Mouse (Mus musculus) mouse embryonic stem cell (cell line): Measurements from ENCODE around the gene Neurl1a.

Source experiments
- in situ Hi-C, 2 experiments: fragments of 300-500 bp; cut with MboI; formaldehyde crosslinking; loops; 1 replicate in 1 of 2; 3 replicates in 1 of 2; pipeline ENCODE4 v1.14.3; 2019 to 2020; ENCODE audit warnings: low sequenced_read_pairs in 2 of 2, low pct_unique_long_range_greater_than_20kb in 1 of 2, mixed read lengths in 1 of 2; ENCODE audit not compliant: unreplicated experiment in 1 of 2

Gene Neurl1a

DNA sequence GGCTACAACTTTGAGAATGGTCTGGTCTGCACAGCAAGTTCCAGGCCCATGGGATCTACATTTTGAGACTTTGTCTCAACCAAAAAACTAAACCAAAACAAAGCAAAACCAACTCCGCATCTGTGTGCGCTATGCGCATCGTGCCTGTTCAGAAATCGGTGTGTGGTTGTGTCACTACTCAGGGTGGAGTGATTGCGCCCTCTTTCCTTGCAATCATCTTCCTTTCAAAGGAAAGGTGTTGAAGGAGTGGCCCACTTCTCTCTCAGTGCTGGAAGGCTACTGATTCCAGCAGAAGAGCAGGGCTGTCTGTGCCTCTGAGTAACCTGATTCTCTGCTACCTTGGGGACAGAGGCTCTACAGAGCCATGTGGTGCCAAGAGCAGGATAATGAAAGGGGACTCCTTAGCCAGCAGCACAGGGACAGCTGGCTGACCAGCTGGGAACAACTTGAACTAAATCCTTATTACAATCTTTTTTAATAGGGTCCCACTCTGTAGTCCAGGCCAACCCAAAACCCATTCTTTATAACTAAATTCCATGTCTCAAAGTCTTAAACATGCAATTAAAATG is 15.4 kb upstream of the Neurl1a start:
- in situ Hi-C loops: loop anchor here (10.0 kb wide), 2 partner anchors 48 to 288 kb away; no protein-coding TSS in a partner anchor

- in situ Hi-C loops: loop anchor here (5.0 to 10.0 kb wide), 3 partner anchors 39 to 292 kb away; no protein-coding TSS in a partner anchor
Measured at GRCm38 (mm10) chr19:47166758-47167157, 11.9 kb upstream of the Neurl1a start.

GRCm38 (mm10) chr19:47167617-47168214 is 10.9 kb upstream of the Neurl1a start:
- in situ Hi-C loops: loop anchor here (5.0 to 10.0 kb wide), 3 partner anchors 40 to 293 kb away; no protein-coding TSS in a partner anchor

GRCm38 (mm10) chr19:47168223-47168622 is 10.4 kb upstream of the Neurl1a start:
- in situ Hi-C loops: loop anchor here (5.0 to 10.0 kb wide), 3 partner anchors 41 to 293 kb away; no protein-coding TSS in a partner anchor

GRCm38 (mm10) chr19:47168793-47169412 is 9.7 kb upstream of the Neurl1a start:
- in situ Hi-C loops: loop anchor here (5.0 to 10.0 kb wide), 3 partner anchors 42 to 294 kb away; no protein-coding TSS in a partner anchor

DNA sequence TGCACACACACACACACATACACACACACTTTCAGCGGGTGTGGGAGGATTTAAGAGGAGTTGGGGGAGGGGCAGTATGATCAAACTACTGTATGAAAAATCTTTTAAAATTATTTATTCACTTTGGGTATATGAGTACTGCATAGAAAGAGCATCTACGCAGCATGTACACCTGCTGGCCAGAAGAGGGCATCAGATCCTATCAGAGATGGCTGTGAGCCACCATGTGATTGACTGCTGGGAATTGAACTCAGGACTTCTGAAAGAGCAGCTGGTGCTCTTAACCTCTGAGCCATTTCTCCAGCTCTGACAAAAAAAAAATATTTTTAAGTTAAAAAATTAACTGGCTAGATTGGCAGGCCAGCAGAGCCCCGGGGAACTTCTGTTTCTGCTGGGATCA is 4.1 kb upstream of the Neurl1a start:
- in situ Hi-C loops: loop anchor here in 1 of 2 experiments (10.0 kb wide), 1 partner anchor 160 kb away; no protein-coding TSS in a partner anchor

- in situ Hi-C loops: loop anchor here in 1 of 2 experiments (10.0 kb wide), 1 partner anchor 159 kb away; no protein-coding TSS in a partner anchor
Measured at GRCm38 (mm10) chr19:47175472-47175871, 3.1 kb upstream of the Neurl1a start.

DNA sequence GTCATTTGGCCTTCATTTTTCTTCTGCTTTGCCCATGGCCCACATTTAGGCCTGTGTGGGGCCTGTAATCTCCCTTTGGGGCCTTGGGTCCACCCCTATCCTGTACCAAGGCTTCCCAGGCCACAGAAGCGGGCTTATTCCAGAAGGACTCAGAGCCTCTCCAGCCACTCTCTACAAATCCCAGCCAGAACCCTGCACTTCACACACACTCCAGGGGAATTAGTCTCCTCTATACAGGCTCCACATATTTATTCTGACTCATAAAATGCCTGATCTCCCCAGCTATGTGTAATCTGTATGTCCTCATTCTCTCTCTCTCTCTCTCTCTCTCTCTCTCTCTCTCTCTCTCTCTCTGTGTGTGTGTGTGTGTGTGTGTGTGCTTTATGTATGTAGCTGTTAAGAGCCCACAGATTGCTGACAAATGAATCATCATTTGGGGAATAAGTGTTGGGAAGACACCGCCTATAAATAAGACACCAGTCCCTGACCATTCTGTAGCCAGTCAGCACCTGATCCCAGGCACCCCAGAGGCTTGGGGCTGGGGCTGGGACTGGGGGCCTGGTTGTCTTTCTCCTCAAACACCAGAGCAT is 1.6 kb upstream of the Neurl1a start:
- in situ Hi-C loops: loop anchor here in 1 of 2 experiments (10.0 kb wide), 1 partner anchor 158 kb away; no protein-coding TSS in a partner anchor

DNA sequence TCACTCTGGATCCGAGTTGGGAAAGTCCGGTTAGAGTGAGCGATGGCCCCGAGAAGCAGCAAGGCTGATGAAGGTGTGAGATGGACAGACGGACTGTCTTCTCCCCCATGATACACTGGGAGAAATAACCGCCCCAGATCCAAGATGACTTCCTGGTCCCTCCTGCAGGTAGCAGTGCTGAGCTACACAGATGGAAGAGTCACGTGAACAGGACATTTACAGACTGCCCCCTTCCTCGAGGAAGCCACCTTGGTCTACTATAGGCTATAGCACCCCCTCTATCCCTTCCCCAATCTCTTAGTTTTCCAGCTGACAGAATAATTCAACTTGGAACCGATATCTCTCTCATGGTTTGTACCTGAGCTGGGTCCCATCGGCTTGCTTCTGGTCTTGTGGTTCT is 619 bp upstream of the Neurl1a start:
- in situ Hi-C loops: loop anchor here in 1 of 2 experiments (10.0 kb wide), 1 partner anchor 157 kb away; no protein-coding TSS in a partner anchor

GRCm38 (mm10) chr19:47179272-47179809 is 721 bp downstream of the Neurl1a start:
- in situ Hi-C loops: loop anchor here in 1 of 2 experiments (10.0 kb wide), 1 partner anchor 155 kb away; no protein-coding TSS in a partner anchor

GRCm38 (mm10) chr19:47180011-47180410 is 1.4 kb downstream of the Neurl1a start:
- in situ Hi-C loops: no loop called here

- in situ Hi-C loops: no loop called here
Measured at GRCm38 (mm10) chr19:47184221-47184620, 5.6 kb downstream of the Neurl1a start.

GRCm38 (mm10) chr19:47184736-47185135 is 6.1 kb downstream of the Neurl1a start:
- in situ Hi-C loops: no loop called here

- in situ Hi-C loops: no loop called here
Measured at GRCm38 (mm10) chr19:47186514-47187275, 8.1 kb downstream of the Neurl1a start.

DNA sequence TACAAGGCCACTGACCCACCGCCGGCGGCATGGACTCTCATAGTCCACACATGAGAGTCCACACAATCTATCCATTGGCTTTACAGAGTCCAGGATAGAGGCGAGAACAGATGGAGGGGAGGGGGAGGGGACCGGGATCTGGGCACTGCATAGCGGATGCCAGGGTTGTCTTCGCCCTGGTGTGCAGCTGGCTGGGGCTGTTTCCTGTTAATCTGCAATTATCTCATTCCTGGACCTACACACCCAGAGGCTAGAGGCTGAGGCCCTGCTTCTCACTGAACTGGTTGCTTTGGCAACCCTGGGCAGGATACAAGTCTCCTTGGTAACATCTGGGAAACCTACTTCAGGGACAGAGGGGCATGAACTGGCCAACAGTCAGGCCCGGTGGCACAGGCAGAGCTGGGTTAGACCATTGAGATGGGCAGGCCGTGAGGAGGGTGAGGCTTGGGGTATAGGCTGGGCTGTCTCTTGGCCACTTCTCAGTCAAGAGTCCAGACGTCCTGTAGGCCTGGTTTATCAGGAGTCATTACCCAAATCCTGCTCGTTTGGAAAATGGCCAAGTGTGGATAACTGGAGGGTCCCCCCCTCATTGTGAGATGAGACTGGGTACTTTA is 10.0 kb downstream of the Neurl1a start:
- in situ Hi-C loops: no loop called here

DNA sequence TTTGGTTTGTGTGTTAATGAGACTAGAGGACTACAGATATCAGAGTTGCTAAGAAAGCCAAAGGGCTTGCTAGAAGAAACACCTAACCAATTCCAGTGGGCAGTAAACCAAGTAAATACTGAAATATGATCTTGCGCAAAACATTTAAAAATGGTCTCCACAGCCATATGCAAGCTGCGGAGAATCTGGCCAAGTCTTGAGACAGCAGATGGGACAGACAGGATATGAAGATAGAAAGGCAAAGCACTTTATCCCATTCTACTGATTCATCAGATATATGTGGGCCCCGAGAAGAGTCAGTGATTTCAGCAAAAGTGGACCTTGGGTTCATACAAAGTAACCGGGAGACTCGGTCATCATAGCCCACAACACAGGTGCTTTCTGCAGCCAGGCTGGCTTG is 13.5 kb downstream of the Neurl1a start:
- in situ Hi-C loops: no loop called here

GRCm38 (mm10) chr19:47198671-47199350 is 20.2 kb downstream of the Neurl1a start:
- in situ Hi-C loops: no loop called here
